Mouse (Mus musculus): Measurements from ENCODE around the gene Acsl6.

GRCm38 (mm10) chr11:54336165-54336707 is 32.6 kb downstream of the Acsl6 start:
- no peak for TF ChIP-seq USF1 (IDR thresholded peaks at IDR 0.05; ENCODE audit: low read depth, low read length)
- no peak for TF ChIP-seq POLR2AphosphoS2 (IDR thresholded peaks at IDR 0.05; ENCODE audit: low read length)
- TF ChIP-seq POLR2A (IDR thresholded peaks at IDR 0.05; ENCODE audit: control insufficient read depth in 1 of 2, insufficient read depth in 1 of 2, low read depth in 1 of 2, low read length in 2 of 2, poor library complexity in 1 of 2), result no peak
- TF ChIP-seq CHD2 (IDR thresholded peaks at IDR 0.05; ENCODE audit: low read length), result no peak
- no peak for TF ChIP-seq CTCF (IDR thresholded peaks at IDR 0.05 in 2 of 3, conservative IDR thresholded peaks at IDR 0.05 in 1 of 3; ENCODE audit: control insufficient read depth in 1 of 3, insufficient read depth in 1 of 3, low read depth in 2 of 3, low read length in 3 of 3, poor library complexity in 1 of 3, severe bottlenecking in 1 of 3)
- TF ChIP-seq MAZ (IDR thresholded peaks at IDR 0.05; ENCODE audit: low read depth, low read length), result no peak
- TF ChIP-seq TCF12 (IDR thresholded peaks at IDR 0.05; ENCODE audit: low read depth, low read length), result no peak
- no peak for TF ChIP-seq RAD21 (IDR thresholded peaks at IDR 0.05; ENCODE audit: low read depth, low read length)
- TF ChIP-seq E2F4 (IDR thresholded peaks at IDR 0.05; ENCODE audit: borderline replicate concordance, low read depth, low read length), result no peak
- TF ChIP-seq RCOR1 (IDR thresholded peaks at IDR 0.05; ENCODE audit: low read depth, low read length), result no peak
- no peak for TF ChIP-seq MXI1 (IDR thresholded peaks at IDR 0.05; ENCODE audit: low read depth, low read length)
- no peak for TF ChIP-seq MAX (IDR thresholded peaks at IDR 0.05; ENCODE audit: low read length)
- no peak for TF ChIP-seq JUND (IDR thresholded peaks at IDR 0.05; ENCODE audit: low read depth, low read length)
